Mouse (Mus musculus) midbrain, embryonic 15.5 days (tissue): ENCODE results near the gene Noa1. TPM values are rescaled to one million over a fixed set of nuclear protein-coding genes. Genes with fewer than 3 reads are reported as not detected.

Experiments used
- ATAC-seq: fragments of 200-750 bp; cut with Nextera tagmentation; replicated peaks from 2 replicates; pipeline ENCODE4 v1.8.0; 2017; ENCODE audit warnings: moderate TSS enrichment
- H3K27ac ChIP-seq: fragments of 300-500 bp; sonication (generic); 2 replicates; pipeline ENCODE4 v1.5.1; 2015; ENCODE audit warnings: mild to moderate bottlenecking, inconsistent platforms
- H3K27me3 ChIP-seq: fragments of 300-500 bp; sonication (generic); replicated peaks from 2 replicates; pipeline ENCODE4 v1.6.1; 2015; ENCODE audit warnings: inconsistent platforms
- H3K36me3 ChIP-seq: fragments of 300-500 bp; sonication (generic); replicated peaks from 2 replicates; pipeline ENCODE4 v1.6.1; 2015; ENCODE audit warnings: inconsistent platforms
- H3K4me1 ChIP-seq: fragments of 300-500 bp; sonication (generic); 2 replicates; pipeline ENCODE4 v1.6.1; 2015; ENCODE audit warnings: inconsistent platforms
- H3K4me2 ChIP-seq: fragments of 300-500 bp; sonication (generic); 2 replicates; pipeline ENCODE4 v1.6.1; 2015; ENCODE audit warnings: inconsistent platforms, mild to moderate bottlenecking, moderate library complexity
- H3K4me3 ChIP-seq: fragments of 300-500 bp; sonication (generic); 2 replicates; pipeline ENCODE4 v1.5.1; 2015; ENCODE audit warnings: mild to moderate bottlenecking, inconsistent platforms
- H3K9ac ChIP-seq: fragments of 300-500 bp; sonication (generic); 2 replicates; pipeline ENCODE4 v1.6.1; 2015; ENCODE audit warnings: mild to moderate bottlenecking, inconsistent platforms
- H3K9me3 ChIP-seq: fragments of 300-500 bp; sonication (generic); 2 replicates; pipeline ENCODE4 v1.6.1; 2016; ENCODE audit warnings: inconsistent platforms
- WGBS: fragments of 180-500 bp; shearing (Covaris S2); methylation state at CpG from one replicate; pipeline ENCODE4 v1.1.7; 2015; ENCODE audit warnings: mixed read lengths; 5-methylcytosine and 5-hydroxymethylcytosine counted together
- polyA plus RNA-seq: library from polyadenylated mRNA; unstranded; fragments of >200 nt; fragmentation: Nextera tagmentation; extraction: Ambion mirVana; gene quantifications from 2 replicates; pipeline ENCODE4 v1.2.1, GENCODE M21; 2015

Noa1 gene
- 36.1 and 37.5 TPM in 2 replicates for polyA plus RNA-seq

GRCm38 (mm10) chr5:77309924-77310772, at the start of gene Noa1, which contains the start of gene Polr2b:
Noa1 (minus strand) TSS chr5:77310084.
Polr2b (plus strand) TSS chr5:77310147.
- Histone ChIP-seq H3K4me3 (peak within 1 kb of the TSS; percentile 99), H3K4me2 (peak within 1 kb of the TSS; percentile 96), H3K4me1 (peaks cover 31% of the 10 kb centered on the region), H3K9ac (peak within 1 kb of the TSS; percentile 74), H3K9me3 (no peaks in the 10 kb centered on the region), H3K27me3 (no peaks in the 10 kb centered on the region), H3K36me3 (peaks cover 28% of the 10 kb centered on the region; the same call in 1 of the 2 replicates), H3K27ac (peak within 1 kb of the TSS; percentile 94)
- WGBS: under 1% methylated on average over 85 of the region's 85 CpGs
- peak; percentile 96 for ATAC-seq

GRCm38 (mm10) chr5:77358347-77358746, 48.5 kb upstream of the Noa1 start:
- Histone ChIP-seq H3K4me2 (peak overlapping the region; percentile 49), H3K9me3 (no peaks in the 10 kb centered on the region), H3K27me3 (0 out of 2 replicates have a peak, but pooled peaks cover 5% of the 10 kb centered on the region), H3K4me3 (peak overlapping the region; percentile 26), H3K36me3 (no peaks in the 10 kb centered on the region), H3K4me1 (peaks cover 15% of the 10 kb centered on the region), H3K27ac (no peak overlapping the region), H3K9ac (0 out of 2 replicates have a peak overlapping the region, but pooled peaks have one; percentile 7)
- ATAC-seq: peak; percentile 37
- 5% methylated on average over 10 of the region's 10 CpGs for WGBS

- peak overlapping the region; percentile 49 for H3K4me2 ChIP-seq
- no peaks in the 10 kb centered on the region for H3K9me3 ChIP-seq
- WGBS: 20% methylated on average over 22 of the region's 22 CpGs
- H3K9ac ChIP-seq: no peak overlapping the region
- no peaks in the 10 kb centered on the region for H3K36me3 ChIP-seq
- peaks cover 15% of the 10 kb centered on the region for H3K4me1 ChIP-seq
- H3K27me3 ChIP-seq: 0 out of 2 replicates have a peak, but pooled peaks cover 5% of the 10 kb centered on the region
- ATAC-seq: peak; percentile 32; the same call in 1 of the 2 replicates
- H3K4me3 ChIP-seq: peak overlapping the region; percentile 26
- 0 out of 2 replicates have a peak overlapping the region, but pooled peaks have one; percentile 7 for H3K27ac ChIP-seq
These were observed 47.7 kb upstream of the Noa1 start for GRCm38 (mm10) chr5:77357405-77358149.

GRCm38 (mm10) chr5:77355307-77356265, 45.7 kb upstream of the Noa1 start:
- Histone ChIP-seq H3K9me3 (no peaks in the 10 kb centered on the region), H3K27ac (no peak overlapping the region), H3K27me3 (0 out of 2 replicates have a peak, but pooled peaks cover 5% of the 10 kb centered on the region), H3K4me2 (no peak overlapping the region), H3K4me3 (no peak overlapping the region), H3K36me3 (no peaks in the 10 kb centered on the region), H3K4me1 (peaks cover 15% of the 10 kb centered on the region), H3K9ac (no peak overlapping the region)
- no peak for ATAC-seq
- 78% methylated on average over 19 of the region's 19 CpGs for whole genome bisulfite sequencing

- no peak overlapping the region for H3K9ac ChIP-seq
- 0 out of 2 replicates have a peak, but pooled peaks cover 5% of the 10 kb centered on the region for H3K27me3 ChIP-seq
- peaks cover 6% of the 10 kb centered on the region; the same call in 1 of the 2 replicates for H3K36me3 ChIP-seq
- H3K27ac ChIP-seq: no peak overlapping the region
- H3K9me3 ChIP-seq: no peaks in the 10 kb centered on the region
- 3% methylated on average over 16 of the region's 16 CpGs for WGBS
- peak overlapping the region; percentile 50 for H3K4me2 ChIP-seq
- H3K4me3 ChIP-seq: peak overlapping the region; percentile 26
- peaks cover 15% of the 10 kb centered on the region for H3K4me1 ChIP-seq
- peak; percentile 75 for ATAC-seq
These were observed 44.5 kb upstream of the Noa1 start for GRCm38 (mm10) chr5:77354361-77354787.

GRCm38 (mm10) chr5:77351691-77352090, 41.8 kb upstream of the Noa1 start:
- no peak for ATAC-seq
- H3K9ac ChIP-seq: no peak overlapping the region
- peaks cover 29% of the 10 kb centered on the region for H3K36me3 ChIP-seq
- H3K27ac ChIP-seq: no peak overlapping the region
- H3K4me2 ChIP-seq: no peak overlapping the region
- no peaks in the 10 kb centered on the region for H3K27me3 ChIP-seq
- WGBS: 75% methylated on average over 9 of the region's 9 CpGs
- H3K4me1 ChIP-seq: peaks cover 5% of the 10 kb centered on the region; the same call in 1 of the 2 replicates
- no peak overlapping the region for H3K4me3 ChIP-seq
- no peaks in the 10 kb centered on the region for H3K9me3 ChIP-seq

GRCm38 (mm10) chr5:77349971-77350658, 40.2 kb upstream of the Noa1 start:
- no peak overlapping the region for H3K9ac ChIP-seq
- H3K9me3 ChIP-seq: no peaks in the 10 kb centered on the region
- 95% methylated on average over 15 of the region's 15 CpGs for WGBS
- no peaks in the 10 kb centered on the region for H3K27me3 ChIP-seq
- peaks cover 34% of the 10 kb centered on the region for H3K36me3 ChIP-seq
- H3K4me3 ChIP-seq: no peak overlapping the region
- H3K4me1 ChIP-seq: peaks cover 5% of the 10 kb centered on the region; the same call in 1 of the 2 replicates
- ATAC-seq: no peak
- H3K27ac ChIP-seq: no peak overlapping the region
- no peak overlapping the region for H3K4me2 ChIP-seq

GRCm38 (mm10) chr5:77348901-77349300, 39.0 kb upstream of the Noa1 start:
- no peak overlapping the region for H3K4me2 ChIP-seq
- H3K9me3 ChIP-seq: no peaks in the 10 kb centered on the region
- ATAC-seq: no peak
- 96% methylated on average over 8 of the region's 8 CpGs for WGBS
- H3K36me3 ChIP-seq: peaks cover 42% of the 10 kb centered on the region
- no peaks in the 10 kb centered on the region for H3K4me1 ChIP-seq
- H3K4me3 ChIP-seq: no peak overlapping the region
- no peaks in the 10 kb centered on the region for H3K27me3 ChIP-seq
- H3K27ac ChIP-seq: no peak overlapping the region
- H3K9ac ChIP-seq: no peak overlapping the region

GRCm38 (mm10) chr5:77340033-77340432, 30.1 kb upstream of the Noa1 start:
- 93% methylated on average over 4 of the region's 4 CpGs for WGBS
- Histone ChIP-seq H3K4me3 (no peak overlapping the region), H3K36me3 (peaks cover 57% of the 10 kb centered on the region), H3K27me3 (no peaks in the 10 kb centered on the region), H3K4me2 (no peak overlapping the region), H3K4me1 (no peaks in the 10 kb centered on the region), H3K9ac (no peak overlapping the region), H3K9me3 (no peaks in the 10 kb centered on the region), H3K27ac (no peak overlapping the region)
- ATAC-seq: no peak

- Histone ChIP-seq H3K9me3 (no peaks in the 10 kb centered on the region), H3K27ac (no peak overlapping the region), H3K4me3 (no peak overlapping the region), H3K4me2 (no peak overlapping the region), H3K27me3 (no peaks in the 10 kb centered on the region), H3K4me1 (no peaks in the 10 kb centered on the region), H3K36me3 (peaks cover 69% of the 10 kb centered on the region), H3K9ac (no peak overlapping the region)
- WGBS: 77% methylated on average over 5 of the region's 5 CpGs
- no peak for ATAC-seq
These were observed 20.3 kb upstream of the Noa1 start for GRCm38 (mm10) chr5:77330154-77330553.

- Histone ChIP-seq H3K27me3 (no peaks in the 10 kb centered on the region), H3K36me3 (peaks cover 70% of the 10 kb centered on the region), H3K4me3 (no peak overlapping the region), H3K4me1 (no peaks in the 10 kb centered on the region), H3K9ac (no peak overlapping the region), H3K27ac (no peak overlapping the region), H3K4me2 (no peak overlapping the region), H3K9me3 (no peaks in the 10 kb centered on the region)
- ATAC-seq: no peak
- 76% methylated on average over 1 of the region's 1 CpGs for WGBS
These were observed 15.1 kb upstream of the Noa1 start for GRCm38 (mm10) chr5:77324936-77325335.
